Mouse (Mus musculus): ENCODE data around the gene Tgds. TPM values are rescaled to one million over a fixed set of nuclear protein-coding genes. Genes with fewer than 3 reads are reported as not detected.
A peak's percentile ranks its signal among the peaks of the same experiment; 100 is the strongest.

Gene Tgds
- polyA plus RNA-seq (2014; fragmentation: Nextera tagmentation; extraction: Ambion mirVana), result 32.6 and 33.0 TPM in 2 replicates

GRCm38 (mm10) chr14:118132642-118132977, at the start of gene Tgds:
Gene Tgds (minus strand): TSS chr14:118132755.
- DNase-seq (peak; percentile 100), ATAC-seq (ENCODE audit: insufficient read depth) (peak; percentile 79)
- H3K4me2 ChIP-seq, result peak within 1 kb of the TSS; percentile 68
- H3K4me1 ChIP-seq (ENCODE audit: insufficient read depth), result peaks cover 4% of the 10 kb centered on the region; the same call in 1 of the 2 replicates
- no peaks in the 10 kb centered on the region for H3K9me3 ChIP-seq (ENCODE audit: low read depth, low read length)
- no peaks in the 10 kb centered on the region for H3K27me3 ChIP-seq (ENCODE audit: insufficient read depth, low read length)
- no peak for TF ChIP-seq CTCF (IDR thresholded peaks at IDR 0.05; ENCODE audit: low read depth)
- peak within 1 kb of the TSS; percentile 75 for H3K4me3 ChIP-seq (ENCODE audit: low read depth, low read length)
- peaks cover 25% of the 10 kb centered on the region for H3K36me3 ChIP-seq (ENCODE audit: insufficient read depth)
- WGBS, result under 1% methylated on average over 28 of the region's 28 CpGs
- H3K9ac ChIP-seq, result peak within 1 kb of the TSS; percentile 78
- H3K27ac ChIP-seq (ENCODE audit: low read depth), result no peak within 1 kb of the TSS

GRCm38 (mm10) chr14:118180711-118181177, 48.2 kb upstream of the Tgds start:
- Histone ChIP-seq H3K4me1 (ENCODE audit: insufficient read depth) (peaks cover 3% of the 10 kb centered on the region; the same call in 1 of the 2 replicates), H3K4me3 (ENCODE audit: low read depth, low read length) (peak overlapping the region; percentile 51), H3K9ac (peak overlapping the region; percentile 52), H3K36me3 (ENCODE audit: insufficient read depth) (no peaks in the 10 kb centered on the region), H3K27me3 (ENCODE audit: insufficient read depth, low read length) (no peaks in the 10 kb centered on the region), H3K27ac (ENCODE audit: low read depth) (peak overlapping the region; percentile 80), H3K9me3 (ENCODE audit: low read depth, low read length) (no peaks in the 10 kb centered on the region), H3K4me2 (peak overlapping the region; percentile 91)
- 5% methylated on average over 10 of the region's 10 CpGs for WGBS
- TF ChIP-seq CTCF (IDR thresholded peaks at IDR 0.05; ENCODE audit: low read depth), result no peak
- DNase-seq (peak; percentile 74), ATAC-seq (ENCODE audit: insufficient read depth) (peak; percentile 75)

GRCm38 (mm10) chr14:118180117-118180557, 47.6 kb upstream of the Tgds start:
- peak; percentile 87 for ATAC-seq (ENCODE audit: insufficient read depth)
- TF ChIP-seq CTCF (IDR thresholded peaks at IDR 0.05; ENCODE audit: low read depth), result no peak
- peak; percentile 84 for DNase-seq
- under 1% methylated on average over 20 of the region's 20 CpGs for WGBS
- Histone ChIP-seq H3K9me3 (ENCODE audit: low read depth, low read length) (no peaks in the 10 kb centered on the region), H3K4me1 (ENCODE audit: insufficient read depth) (peaks cover 3% of the 10 kb centered on the region; the same call in 1 of the 2 replicates), H3K27ac (ENCODE audit: low read depth) (peak overlapping the region; percentile 80), H3K9ac (peak overlapping the region; percentile 52), H3K36me3 (ENCODE audit: insufficient read depth) (no peaks in the 10 kb centered on the region), H3K4me3 (ENCODE audit: low read depth, low read length) (peak overlapping the region; percentile 51), H3K27me3 (ENCODE audit: insufficient read depth, low read length) (no peaks in the 10 kb centered on the region), H3K4me2 (peak overlapping the region; percentile 91)

GRCm38 (mm10) chr14:118179701-118180100, 47.1 kb upstream of the Tgds start:
- H3K36me3 ChIP-seq (ENCODE audit: insufficient read depth), result no peaks in the 10 kb centered on the region
- no peaks in the 10 kb centered on the region for H3K27me3 ChIP-seq (ENCODE audit: insufficient read depth, low read length)
- H3K4me3 ChIP-seq (ENCODE audit: low read depth, low read length), result peak overlapping the region; percentile 51
- ATAC-seq (ENCODE audit: insufficient read depth) (peak; percentile 50), DNase-seq (peak; percentile 49)
- peak overlapping the region; percentile 91 for H3K4me2 ChIP-seq
- peaks cover 3% of the 10 kb centered on the region; the same call in 1 of the 2 replicates for H3K4me1 ChIP-seq (ENCODE audit: insufficient read depth)
- no peak for TF ChIP-seq CTCF (IDR thresholded peaks at IDR 0.05; ENCODE audit: low read depth)
- peak overlapping the region; percentile 52 for H3K9ac ChIP-seq
- 32% methylated on average over 7 of the region's 7 CpGs for WGBS
- no peaks in the 10 kb centered on the region for H3K9me3 ChIP-seq (ENCODE audit: low read depth, low read length)
- peak overlapping the region; percentile 80 for H3K27ac ChIP-seq (ENCODE audit: low read depth)

- peak; percentile 24 for DNase-seq
- H3K9ac ChIP-seq, result no peak overlapping the region
- peaks cover 3% of the 10 kb centered on the region; the same call in 1 of the 2 replicates for H3K4me1 ChIP-seq (ENCODE audit: insufficient read depth)
- peak; percentile 13; the same call in 1 of the 2 replicates for ATAC-seq (ENCODE audit: insufficient read depth)
- H3K27ac ChIP-seq (ENCODE audit: low read depth), result peak overlapping the region; percentile 80; the same call in 1 of the 2 replicates
- H3K9me3 ChIP-seq (ENCODE audit: low read depth, low read length), result no peaks in the 10 kb centered on the region
- H3K27me3 ChIP-seq (ENCODE audit: insufficient read depth, low read length), result no peaks in the 10 kb centered on the region
- H3K4me3 ChIP-seq (ENCODE audit: low read depth, low read length), result no peak overlapping the region
- WGBS, result 13% methylated on average over 1 of the region's 1 CpGs
- no peak for TF ChIP-seq CTCF (IDR thresholded peaks at IDR 0.05; ENCODE audit: low read depth)
- no peak overlapping the region for H3K4me2 ChIP-seq
- H3K36me3 ChIP-seq (ENCODE audit: insufficient read depth), result no peaks in the 10 kb centered on the region
Observed at GRCm38 (mm10) chr14:118179251-118179650, 46.7 kb upstream of the Tgds start.

- Histone ChIP-seq H3K9me3 (ENCODE audit: low read depth, low read length) (no peaks in the 10 kb centered on the region), H3K27me3 (ENCODE audit: insufficient read depth, low read length) (no peaks in the 10 kb centered on the region), H3K36me3 (ENCODE audit: insufficient read depth) (no peaks in the 10 kb centered on the region), H3K27ac (ENCODE audit: low read depth) (no peak overlapping the region), H3K4me1 (ENCODE audit: insufficient read depth) (peaks cover 3% of the 10 kb centered on the region; the same call in 1 of the 2 replicates), H3K9ac (no peak overlapping the region), H3K4me3 (ENCODE audit: low read depth, low read length) (no peak overlapping the region), H3K4me2 (no peak overlapping the region)
- 85% methylated on average over 12 of the region's 12 CpGs for WGBS
- DNase-seq (no peak), ATAC-seq (ENCODE audit: insufficient read depth) (no peak)
- no peak for TF ChIP-seq CTCF (IDR thresholded peaks at IDR 0.05; ENCODE audit: low read depth)
Observed at GRCm38 (mm10) chr14:118175694-118176085, 43.1 kb upstream of the Tgds start.

GRCm38 (mm10) chr14:118175071-118175693, 42.6 kb upstream of the Tgds start:
- WGBS, result 82% methylated on average over 30 of the region's 30 CpGs
- H3K27me3 ChIP-seq (ENCODE audit: insufficient read depth, low read length), result no peaks in the 10 kb centered on the region
- no peak overlapping the region for H3K4me2 ChIP-seq
- no peak for TF ChIP-seq CTCF (IDR thresholded peaks at IDR 0.05; ENCODE audit: low read depth)
- H3K27ac ChIP-seq (ENCODE audit: low read depth), result no peak overlapping the region
- ATAC-seq (ENCODE audit: insufficient read depth) (no peak), DNase-seq (no peak)
- no peaks in the 10 kb centered on the region for H3K9me3 ChIP-seq (ENCODE audit: low read depth, low read length)
- 0 out of 2 replicates have a peak, but pooled peaks cover 3% of the 10 kb centered on the region for H3K4me1 ChIP-seq (ENCODE audit: insufficient read depth)
- no peak overlapping the region for H3K9ac ChIP-seq
- no peak overlapping the region for H3K4me3 ChIP-seq (ENCODE audit: low read depth, low read length)
- H3K36me3 ChIP-seq (ENCODE audit: insufficient read depth), result no peaks in the 10 kb centered on the region
